Mouse (Mus musculus) left cerebral cortex, postnatal 10 days (tissue): Measurements from ENCODE around the gene Eif2ak4. TPM values are rescaled to one million over a fixed set of nuclear protein-coding genes. Genes with fewer than 3 reads are reported as not detected.

Experiments
- DNase-seq, 2 experiments: peaks; one replicate each; pipeline ENCODE4 v3.0.0; 2021 to 2022; ENCODE audit warnings: low spot score in 2 of 2, mixed read lengths in 1 of 2; ENCODE audit errors: extremely low spot score in 1 of 2
- intact Hi-C: fragments of 180-260 bp; cut with DNase I; formaldehyde crosslinking; loops from one replicate; pipeline ENCODE4 v1.15.1; 2025
- total RNA-seq, 2 experiments: library from RNA; stranded (reverse); gene quantifications; 2 replicates each; pipeline ENCODE4 v1.2.3; 2021

The Eif2ak4 gene
- total RNA-seq, 2 experiments from 2014 or later = 20.1 to 20.8 TPM

DNA sequence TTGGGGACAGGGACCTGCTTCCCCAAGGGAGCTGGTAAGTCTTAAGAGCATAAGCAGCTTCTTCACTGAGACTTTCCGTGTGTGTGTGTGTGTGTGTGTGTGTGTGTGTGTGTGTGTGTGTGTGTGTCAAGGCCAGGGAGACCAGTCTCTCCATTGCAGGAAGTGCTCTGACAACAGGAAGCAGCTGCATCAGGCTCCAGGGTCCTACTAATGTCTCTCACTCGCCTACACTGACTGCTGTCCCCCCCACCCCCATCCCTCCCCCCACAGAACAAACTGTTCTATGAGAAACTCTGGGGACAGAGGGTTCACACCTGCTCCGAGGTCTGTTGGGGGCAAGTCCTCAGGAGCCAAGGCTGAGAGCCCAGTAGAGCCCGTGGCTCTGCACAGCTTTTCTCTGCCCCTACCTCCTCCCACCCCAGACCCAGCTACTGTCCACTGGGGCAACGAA lies 102.9 kb downstream of the Eif2ak4 start:
- peak in 1 of 2 experiments; percentile 53 for DNase-seq
- intact Hi-C loops = loop anchor here (5.0 kb wide), 1 partner anchor 56 kb away; the partner anchor contains the start of gene Bmf

GRCm38 (mm10) chr2:118491741-118492395 lies 103.5 kb downstream of the Eif2ak4 start:
- no peak for DNase-seq
- intact Hi-C loops = loop anchor here (5.0 kb wide), 1 partner anchor 55 kb away; the partner anchor contains the start of gene Bmf

GRCm38 (mm10) chr2:118495024-118495423 lies 106.6 kb downstream of the Eif2ak4 start:
- intact Hi-C loops = no loop called here
- DNase-seq = no peak

DNA sequence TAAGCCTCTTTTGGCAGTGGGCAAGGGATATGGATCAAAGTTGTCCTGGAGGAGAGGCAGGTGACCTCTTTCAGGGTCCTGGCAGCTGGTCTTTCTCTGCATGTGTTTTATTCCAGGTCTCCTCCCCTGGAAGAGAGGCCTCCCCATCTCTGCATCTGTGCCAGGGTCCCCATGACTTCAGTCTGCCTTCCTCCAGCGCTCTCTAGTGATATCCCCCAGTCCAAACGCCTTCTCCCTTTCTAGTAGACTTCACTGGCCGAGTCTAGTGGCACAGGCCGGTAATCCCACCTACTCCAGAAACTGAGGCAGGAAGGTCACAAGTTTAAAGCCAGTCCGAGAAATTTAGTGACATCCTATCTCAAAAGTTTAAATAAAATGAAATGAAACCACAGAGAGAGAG lies 109.5 kb downstream of the Eif2ak4 start:
- intact Hi-C loops = no loop called here

GRCm38 (mm10) chr2:118498476-118498875 lies 110.1 kb downstream of the Eif2ak4 start:
- DNase-seq = no peak
- intact Hi-C loops = no loop called here

More for the DNA sequence above, 109.5 kb downstream of the Eif2ak4 start:
- DNase-seq = no peak

GRCm38 (mm10) chr2:118499135-118499961 lies 110.9 kb downstream of the Eif2ak4 start:
- intact Hi-C loops = no loop called here
- no peak for DNase-seq

GRCm38 (mm10) chr2:118500191-118500590 lies 111.8 kb downstream of the Eif2ak4 start:
- no peak for DNase-seq
- intact Hi-C loops = no loop called here

GRCm38 (mm10) chr2:118507126-118507525 lies 118.7 kb downstream of the Eif2ak4 start:
- no peak for DNase-seq
- intact Hi-C loops = no loop called here

GRCm38 (mm10) chr2:118509688-118510446 lies 121.4 kb downstream of the Eif2ak4 start:
- DNase-seq = no peak
- intact Hi-C loops = no loop called here

GRCm38 (mm10) chr2:118510447-118511310 lies 122.3 kb downstream of the Eif2ak4 start:
- intact Hi-C loops = no loop called here
- peak; percentile 83 to 93 for DNase-seq

DNA sequence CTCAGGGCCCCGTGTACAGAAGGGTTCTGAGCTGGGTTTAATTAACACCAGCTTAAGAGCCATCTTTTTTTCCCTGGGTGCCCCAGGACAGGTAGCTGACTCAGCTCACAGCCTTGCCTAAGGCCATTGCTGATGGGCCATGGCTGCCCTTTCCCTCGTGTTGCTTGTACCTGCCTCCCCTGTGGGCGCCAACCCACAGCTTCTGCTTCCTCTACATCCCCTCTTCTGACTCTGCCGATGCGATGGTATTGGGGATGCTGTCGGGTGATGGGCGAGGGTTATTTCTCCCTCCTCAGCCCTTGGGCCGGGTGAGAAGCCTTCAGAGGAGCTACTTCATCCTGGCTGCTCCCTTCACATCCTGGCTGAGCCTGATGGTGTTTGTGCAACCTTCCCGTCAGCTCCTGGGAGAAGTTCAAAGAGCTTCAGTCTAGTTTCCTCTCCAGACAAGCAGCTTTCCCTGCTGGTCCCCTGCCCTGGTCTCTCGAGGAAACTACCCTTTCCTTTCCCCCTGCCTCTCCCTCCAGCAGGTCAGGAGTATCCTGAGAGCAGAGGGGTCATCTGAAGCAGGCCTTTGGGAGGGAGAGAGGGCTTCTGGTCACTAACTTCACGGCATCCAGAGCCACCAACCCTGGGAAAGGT lies 123.5 kb downstream of the Eif2ak4 start:
- DNase-seq = peak in 1 of 2 experiments; percentile 31
- intact Hi-C loops = no loop called here

- no peak for DNase-seq
- intact Hi-C loops = no loop called here
Observed at GRCm38 (mm10) chr2:118512418-118513377, 124.3 kb downstream of the Eif2ak4 start.

DNA sequence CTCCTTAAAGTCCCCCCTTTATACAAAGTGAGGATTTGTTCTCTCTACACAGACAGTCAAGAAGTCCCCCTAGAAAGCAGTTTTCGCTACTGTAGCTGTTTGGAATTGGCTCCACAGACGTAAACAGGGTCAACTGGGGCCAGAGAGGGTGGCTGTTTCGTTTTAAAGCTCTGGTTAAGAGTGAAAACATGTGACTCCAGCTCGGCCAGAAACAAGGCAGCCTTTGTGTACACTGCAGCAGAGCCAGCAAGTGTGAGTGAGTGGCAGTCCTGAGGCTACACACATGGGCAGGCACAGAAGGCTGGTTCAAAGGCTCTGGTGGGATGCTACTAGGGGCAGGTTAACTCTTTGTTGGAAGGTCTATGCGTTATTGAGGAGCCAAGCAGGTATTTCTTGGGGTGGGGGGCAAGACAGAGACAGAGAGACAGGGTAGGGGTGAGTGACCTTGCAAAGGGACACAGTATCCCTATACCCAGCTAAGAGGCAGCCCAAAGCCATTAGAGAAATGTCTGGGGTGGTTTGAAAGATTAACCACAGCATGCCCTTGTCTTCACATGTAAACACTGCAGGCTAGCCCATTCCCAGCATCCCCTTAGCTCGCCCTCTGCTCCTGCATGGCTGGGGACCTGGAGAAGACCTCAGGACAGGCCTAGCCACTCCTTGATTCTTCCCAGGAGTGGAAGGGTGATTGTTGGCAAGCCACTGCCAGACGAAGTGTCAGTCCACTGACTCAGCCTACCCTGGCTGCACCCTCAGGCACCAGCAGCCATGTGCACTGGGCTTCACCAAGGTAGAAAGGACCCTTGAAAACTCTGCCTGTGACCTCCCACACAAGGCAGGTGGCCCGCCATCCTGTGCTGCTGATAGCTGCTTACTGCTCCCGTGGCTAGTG lies 131.9 kb downstream of the Eif2ak4 start:
- DNase-seq = peak; percentile 61 to 65

GRCm38 (mm10) chr2:118522265-118522664 lies 133.8 kb downstream of the Eif2ak4 start:
- no peak for DNase-seq
- intact Hi-C loops = no loop called here

More for the DNA sequence above, 131.9 kb downstream of the Eif2ak4 start:
- intact Hi-C loops = no loop called here

DNA sequence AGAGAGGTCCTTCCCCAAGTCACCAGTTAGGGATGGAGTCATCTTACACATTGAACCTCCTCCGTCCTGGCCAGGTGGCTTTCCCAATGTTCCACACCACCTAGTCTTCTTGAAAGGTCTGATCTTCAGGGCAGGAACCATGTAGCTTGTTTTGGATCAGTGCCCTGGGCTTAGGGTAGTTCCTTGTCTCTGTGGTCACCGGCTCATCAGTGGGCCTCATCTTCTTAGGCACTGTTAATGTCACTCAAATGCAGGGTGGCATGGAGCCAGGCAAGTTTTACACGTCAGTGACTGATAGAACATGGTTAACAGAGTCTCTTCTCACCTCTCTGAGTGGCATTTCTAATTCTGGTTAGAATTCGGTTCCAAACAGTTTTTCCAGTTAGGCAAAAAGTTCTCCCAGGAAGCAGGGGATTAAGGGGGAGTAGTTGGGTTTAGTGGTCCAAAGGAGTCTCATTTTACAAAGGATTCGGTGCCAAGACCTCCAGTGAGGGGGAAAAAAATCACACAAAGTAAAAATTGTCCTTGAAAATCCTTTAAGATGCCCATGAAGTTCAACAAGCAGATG lies 134.8 kb downstream of the Eif2ak4 start:
- peak in 1 of 2 experiments; percentile 32 for DNase-seq
- intact Hi-C loops = no loop called here

- no peak for DNase-seq
- intact Hi-C loops = no loop called here
Observed at GRCm38 (mm10) chr2:118524811-118525210, 136.4 kb downstream of the Eif2ak4 start.
